Mouse (Mus musculus) frontal cortex, postnatal 14 days (tissue): ENCODE measurements at regions not wholly inside any gene's neighbourhood (a gene's known extent, or its start where the extent isn't known, plus 50 kb on each side); places are given as distances from the start of the nearest gene placed in this dataset.

Source experiments
- DNase-seq, 2 experiments: peaks; one replicate each; pipeline ENCODE4 v3.0.0; 2022; ENCODE audit warnings: low spot score in 2 of 2

DNA sequence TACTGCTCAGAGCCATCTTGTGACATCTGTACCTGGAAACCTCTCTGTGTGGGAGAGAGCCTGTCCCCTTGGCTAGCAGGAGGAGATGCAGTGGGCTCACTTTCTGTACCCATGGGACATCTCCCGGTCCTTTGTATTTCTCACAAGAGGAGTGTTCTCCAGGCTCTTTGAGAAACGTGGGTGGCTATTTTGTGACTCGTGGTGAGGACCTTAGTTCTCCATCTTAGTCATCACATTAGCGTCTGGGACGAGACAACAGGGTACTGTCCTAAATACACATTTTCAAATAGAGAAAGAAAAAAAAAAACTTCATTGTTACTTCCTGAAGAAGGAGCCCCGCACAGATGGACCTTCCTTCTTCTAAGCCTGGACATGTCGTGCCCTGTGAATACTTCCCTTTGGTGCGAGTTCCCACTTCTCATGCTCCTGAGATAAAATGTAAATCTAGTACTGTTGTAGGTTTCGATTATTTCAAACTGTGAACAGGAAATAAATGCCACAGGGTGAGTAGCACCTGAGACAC, 366.8 kb upstream of the Runx1 start:
- no peak for DNase-seq

DNA sequence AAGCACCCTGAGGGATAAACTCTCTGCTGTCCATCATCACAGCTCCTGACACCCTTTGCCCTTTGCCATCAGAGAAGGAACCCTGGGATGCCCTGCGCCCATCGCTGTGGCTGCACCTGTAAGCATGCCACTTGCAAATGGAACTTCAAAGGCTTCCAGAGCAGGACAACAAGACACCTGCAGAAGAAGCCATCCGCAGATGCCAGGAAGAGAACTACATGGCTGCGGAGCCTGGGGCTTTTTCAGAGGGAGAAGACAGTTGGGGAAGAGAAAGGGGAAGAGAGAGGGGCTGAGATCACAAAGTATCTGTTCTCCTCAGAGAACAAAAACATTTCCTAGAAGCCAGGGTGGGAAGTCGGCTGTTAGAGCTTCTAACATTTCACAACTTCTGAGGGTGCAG, 365.2 kb upstream of the Runx1 start:
- DNase-seq = no peak

DNA sequence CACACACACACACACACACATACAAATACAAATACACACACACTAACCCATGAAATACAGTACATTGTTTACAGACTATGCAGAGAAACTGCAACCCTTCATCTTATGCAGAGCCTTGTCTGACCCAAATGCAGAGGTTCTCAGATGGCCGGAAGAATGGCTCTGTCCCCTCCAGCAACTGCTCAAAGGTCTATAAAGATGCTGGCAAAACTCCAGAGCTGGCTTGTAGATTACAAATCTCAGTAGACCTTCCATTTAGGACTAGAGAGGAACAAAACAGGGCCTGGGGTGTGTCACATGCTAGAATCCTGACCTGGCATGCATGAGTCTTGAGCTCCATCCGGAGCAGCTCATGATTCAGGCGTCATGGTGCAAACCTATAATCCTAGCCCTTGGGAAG, 364.4 kb upstream of the Runx1 start:
- no peak for DNase-seq

DNA sequence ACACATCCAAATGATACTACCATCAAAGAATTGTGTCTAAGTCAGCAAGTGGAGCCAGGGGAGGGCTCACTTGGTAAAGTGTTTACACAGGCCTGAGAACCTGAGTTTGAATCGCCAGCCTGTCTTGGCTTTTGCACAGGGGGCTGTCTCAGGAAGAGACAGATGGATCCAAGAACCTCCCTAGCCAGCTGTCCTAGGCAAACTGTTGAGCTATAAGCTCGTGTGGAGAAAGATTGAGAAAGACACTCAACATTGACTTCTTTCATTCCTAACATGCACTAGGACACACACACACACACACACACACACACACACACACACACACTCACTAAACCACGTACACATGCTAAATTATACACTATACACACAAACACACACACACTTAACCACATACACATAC, 363.9 kb upstream of the Runx1 start:
- no peak for DNase-seq

DNA sequence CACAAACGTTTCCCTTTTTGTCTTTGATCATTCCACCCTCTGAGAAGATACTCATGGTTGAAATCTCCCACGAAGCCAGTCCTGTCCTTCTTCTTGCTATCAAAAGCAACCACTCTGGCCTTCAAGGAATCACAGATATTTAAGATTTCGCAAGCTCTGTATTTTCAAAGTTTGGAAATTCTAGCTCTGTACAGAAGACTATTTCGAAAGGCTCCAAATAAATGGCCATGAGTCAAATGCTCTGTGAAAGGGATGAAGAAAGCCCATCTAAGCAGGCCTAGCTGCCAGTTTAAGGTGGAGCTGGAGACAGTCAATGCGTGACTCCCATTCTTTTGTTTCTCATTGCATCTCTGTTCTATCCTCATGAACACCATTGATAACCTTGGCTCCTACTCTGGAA, 363.5 kb upstream of the Runx1 start:
- DNase-seq = no peak

DNA sequence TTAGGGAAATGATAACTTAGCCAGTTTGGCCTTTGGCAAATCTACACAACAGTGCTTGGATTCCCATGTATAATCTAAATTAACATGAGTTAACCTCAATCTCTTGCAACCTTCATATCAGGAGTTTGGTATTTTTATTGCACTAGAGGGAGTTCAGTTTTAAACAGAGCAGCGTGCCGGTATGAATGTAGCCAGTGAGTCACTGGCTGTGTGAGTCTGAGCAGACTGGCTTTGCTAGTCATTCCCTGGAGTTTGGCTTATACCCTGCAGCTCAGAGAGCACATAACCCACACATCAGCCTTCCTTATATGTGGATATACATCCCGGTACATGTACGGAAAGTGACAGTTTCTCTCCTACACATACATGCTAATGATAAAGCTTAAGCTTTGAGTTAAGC, 360.6 kb upstream of the Runx1 start:
- peak in 1 of 2 experiments; percentile 5 for DNase-seq

DNA sequence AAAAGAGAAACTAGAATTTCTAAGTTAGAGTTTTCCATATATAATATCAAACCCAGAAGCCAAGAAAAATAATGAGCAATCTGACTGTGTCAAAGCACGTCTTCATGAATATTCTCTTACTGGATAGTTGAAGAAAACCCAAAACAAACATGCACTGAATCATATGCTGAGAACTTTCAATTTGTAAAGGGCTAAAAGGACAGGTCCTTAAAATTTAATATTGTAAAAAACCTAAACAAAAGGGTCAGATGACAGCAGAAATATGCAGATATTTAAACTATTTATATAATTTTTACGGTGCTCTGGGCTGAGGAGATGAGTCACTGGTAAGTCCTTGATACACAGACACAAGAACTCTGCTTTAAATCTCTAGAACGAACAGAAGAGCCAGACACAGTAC, 356.7 kb upstream of the Runx1 start:
- DNase-seq = no peak

DNA sequence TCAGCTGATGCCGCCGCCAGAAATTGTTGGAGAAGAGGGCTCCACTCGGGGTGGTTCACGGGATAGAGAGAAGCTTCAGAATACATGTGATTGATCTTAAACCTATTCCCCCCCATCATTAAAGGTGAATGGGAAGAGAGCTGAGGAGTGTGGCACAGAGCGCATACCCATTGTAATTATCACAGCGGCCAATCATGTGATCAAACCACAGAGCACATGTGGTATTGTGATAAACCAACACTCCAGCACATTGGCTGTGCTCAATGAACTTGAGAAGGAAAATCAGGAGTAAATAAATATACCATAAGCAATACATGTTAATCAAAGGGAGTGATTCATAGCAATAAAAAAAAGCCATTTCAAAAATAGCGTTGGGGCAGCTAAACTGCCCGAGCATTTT, 355.5 kb upstream of the Runx1 start:
- no peak for DNase-seq

DNA sequence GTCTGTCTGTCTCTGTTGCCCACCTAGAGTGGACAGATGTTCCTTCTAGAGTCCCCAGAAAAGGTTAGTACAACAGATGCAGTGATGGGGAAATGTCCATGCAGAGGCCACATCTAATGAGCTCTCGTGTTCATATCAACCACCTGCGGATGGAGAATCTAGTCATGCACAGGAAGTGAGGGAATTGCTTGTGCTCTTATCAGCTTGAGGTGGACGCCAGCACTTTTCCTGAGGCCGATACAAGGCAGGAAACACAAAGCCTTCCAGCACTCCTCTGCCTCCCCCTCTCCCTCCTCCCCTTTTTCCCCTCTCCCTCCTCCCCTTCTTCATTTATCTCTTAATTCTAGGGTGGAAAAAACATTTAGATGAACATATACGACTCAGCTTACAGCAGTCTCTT, 354.3 kb upstream of the Runx1 start:
- DNase-seq = no peak

DNA sequence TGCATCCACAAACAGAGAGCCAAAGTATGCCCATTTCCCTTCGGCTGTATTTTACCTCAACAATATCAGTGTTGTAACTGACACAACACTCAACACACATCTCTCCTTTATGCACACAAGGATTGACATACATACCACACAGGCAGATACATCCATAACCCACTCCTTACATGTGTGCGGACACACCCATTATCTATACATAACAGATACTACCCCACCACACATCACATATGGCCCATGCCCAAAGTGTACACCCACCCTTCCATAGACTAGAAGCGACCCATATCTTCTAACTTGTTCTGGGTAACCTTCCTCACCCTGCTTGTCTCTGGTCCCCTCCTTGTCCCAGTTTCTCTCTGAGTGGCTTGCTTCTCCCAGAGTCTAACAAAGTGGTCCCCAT, 340.7 kb upstream of the Runx1 start:
- no peak for DNase-seq

DNA sequence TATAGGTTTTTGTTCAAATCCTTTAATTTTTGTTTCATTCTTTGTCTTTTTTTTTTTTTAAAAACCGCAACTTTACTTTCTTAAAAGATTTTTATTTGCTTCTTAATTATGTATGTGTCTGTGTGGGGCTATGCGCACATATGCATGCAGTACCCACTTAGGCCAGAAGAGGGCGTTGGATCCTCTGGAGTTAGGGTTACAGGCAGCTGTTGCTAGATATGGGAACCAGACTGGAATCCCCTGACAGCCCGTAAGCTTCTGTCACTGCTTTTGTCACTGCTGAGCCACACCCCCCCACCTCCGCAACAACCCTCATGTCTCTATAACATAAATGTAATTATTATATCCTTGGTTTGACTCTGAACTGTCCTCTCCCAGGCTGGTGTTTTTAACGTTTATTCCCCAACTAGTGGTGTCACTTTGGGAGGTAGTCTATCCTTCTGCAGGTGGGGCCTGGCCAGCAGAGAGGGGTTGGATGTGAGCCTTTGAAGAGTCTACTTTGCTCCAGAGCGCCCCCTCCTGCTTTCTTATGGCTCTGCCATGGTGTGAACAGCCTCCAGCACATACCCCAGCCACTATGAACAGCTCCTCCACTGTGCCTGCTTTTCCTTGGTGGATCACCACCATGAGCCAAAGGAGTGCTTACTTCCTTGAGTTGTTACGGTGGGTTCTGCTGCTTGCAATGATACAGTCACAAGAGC, 332.7 kb upstream of the Runx1 start:
- DNase-seq = no peak

DNA sequence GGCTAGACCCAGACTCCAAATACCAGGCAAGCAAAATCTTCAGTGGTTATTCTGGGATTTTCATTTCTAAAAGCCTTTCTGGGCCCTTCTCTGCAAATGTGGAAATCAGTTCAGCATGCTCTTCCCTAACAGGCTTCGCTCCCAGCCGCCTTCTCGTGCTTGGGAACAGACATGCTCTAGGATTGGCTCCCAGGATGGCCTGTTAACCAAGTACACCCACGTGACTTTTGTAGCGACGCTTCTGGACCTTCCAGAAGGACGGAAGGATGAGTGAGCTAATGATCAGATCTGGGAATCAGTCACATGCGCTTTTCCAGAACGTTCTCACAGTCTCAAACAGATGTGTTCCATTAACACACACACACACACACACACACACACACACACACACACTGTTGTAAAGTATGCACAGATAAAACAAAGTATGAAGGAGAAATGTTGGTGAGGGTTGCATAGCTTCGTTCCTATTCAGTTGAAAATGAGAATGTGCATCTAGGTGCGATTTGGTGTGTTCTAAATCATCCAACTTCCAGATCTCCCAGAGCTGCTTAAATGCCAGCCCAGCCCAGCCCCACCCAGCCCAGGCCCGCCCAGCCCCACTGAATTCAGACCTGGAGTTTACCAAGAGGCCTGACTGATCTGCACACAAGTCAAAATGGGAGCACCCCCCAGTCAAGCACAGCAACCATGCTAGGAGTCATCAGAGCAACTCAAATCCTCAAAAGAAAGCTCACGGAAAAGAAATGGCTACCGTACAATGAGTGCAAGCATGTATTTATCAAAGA, 327.8 kb upstream of the Runx1 start:
- DNase-seq = no peak

DNA sequence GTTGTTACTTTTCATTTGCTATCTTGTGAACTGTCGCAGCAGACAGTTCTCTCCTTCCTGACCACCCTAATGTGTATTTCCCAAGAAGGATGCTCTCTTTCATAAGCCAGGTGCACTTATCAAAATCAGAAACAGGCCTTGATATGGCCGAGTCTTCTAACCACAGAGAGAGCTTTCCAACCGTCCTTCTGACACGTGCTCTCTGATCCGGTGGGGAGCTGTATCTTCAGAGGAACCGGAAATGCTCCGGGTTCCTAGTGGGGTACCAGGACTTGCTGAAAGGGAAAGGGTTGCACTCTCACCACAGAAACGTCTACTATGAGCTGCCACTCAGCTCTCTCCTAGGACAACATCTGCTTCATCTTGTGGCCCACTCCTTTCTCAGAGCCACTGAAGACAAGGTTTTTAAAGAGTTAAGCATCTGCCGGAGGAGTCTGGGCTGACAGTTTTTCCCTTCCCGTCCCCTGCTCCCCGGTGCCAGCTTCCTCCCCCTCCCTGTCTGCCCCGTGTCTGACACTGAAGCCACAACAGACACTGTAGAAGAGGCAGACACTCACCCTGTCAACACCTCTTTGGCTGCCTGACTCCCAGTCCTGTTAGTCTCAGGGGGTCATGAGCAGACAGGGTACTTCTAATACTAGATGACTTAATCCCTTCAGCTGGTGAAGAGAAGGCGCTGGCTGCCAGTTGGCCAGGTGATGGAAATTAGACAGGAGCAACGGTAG, 327.0 kb upstream of the Runx1 start:
- DNase-seq = no peak

DNA sequence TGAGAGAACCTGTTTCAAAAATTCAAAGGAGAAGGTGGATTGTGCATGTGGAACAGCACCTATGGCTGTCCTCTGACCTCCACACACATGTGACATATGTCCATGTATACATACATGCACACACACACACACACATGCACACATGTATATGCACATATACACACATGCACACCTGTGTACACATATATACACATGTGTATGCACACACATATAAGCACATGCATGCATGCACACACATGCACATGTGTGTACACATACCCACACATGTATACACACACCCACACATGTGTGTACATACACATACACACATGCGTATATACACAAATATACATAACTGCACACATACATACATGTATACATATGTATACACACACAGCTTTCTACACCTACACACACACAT, 326.1 kb upstream of the Runx1 start:
- no peak for DNase-seq

DNA sequence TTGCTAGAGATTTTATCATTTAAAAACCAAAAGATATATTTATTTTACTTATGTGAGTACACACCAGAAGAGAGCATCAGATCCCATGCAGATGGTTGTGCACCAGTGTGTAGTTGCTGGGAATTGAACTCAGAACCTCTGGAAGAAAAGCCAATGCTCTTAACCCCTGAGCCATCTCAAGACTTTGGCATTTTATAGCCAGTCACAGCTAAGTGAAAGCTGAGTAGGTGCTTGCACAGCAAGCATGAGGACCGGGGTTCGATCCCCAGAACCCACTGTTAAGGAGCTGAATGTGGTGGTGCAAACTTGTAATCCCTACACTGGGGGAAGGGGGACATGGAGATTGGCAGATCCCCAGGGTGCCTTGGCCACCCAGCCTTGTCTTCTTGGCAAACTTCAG, 325.7 kb upstream of the Runx1 start:
- DNase-seq = no peak

DNA sequence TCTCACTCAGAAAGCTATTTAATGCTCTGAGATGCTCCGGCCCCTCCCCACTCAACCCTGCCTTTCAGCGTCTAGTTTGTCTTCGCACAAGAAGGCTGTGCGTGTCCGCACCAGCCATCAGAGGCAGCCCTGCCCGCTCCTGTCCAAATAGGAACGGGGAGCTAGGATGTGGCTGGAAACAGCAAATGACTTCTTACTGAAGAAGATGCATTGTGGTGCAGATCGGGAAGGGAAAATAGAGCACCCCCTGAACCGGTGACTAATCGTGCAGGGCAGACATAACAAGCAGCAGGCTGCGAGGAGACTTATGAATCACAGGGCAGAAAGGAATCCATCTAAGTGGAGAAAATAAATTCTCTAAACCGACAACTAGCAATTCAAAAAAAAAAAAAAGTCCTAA, 324.5 kb upstream of the Runx1 start:
- peak in 1 of 2 experiments; percentile 8 for DNase-seq

DNA sequence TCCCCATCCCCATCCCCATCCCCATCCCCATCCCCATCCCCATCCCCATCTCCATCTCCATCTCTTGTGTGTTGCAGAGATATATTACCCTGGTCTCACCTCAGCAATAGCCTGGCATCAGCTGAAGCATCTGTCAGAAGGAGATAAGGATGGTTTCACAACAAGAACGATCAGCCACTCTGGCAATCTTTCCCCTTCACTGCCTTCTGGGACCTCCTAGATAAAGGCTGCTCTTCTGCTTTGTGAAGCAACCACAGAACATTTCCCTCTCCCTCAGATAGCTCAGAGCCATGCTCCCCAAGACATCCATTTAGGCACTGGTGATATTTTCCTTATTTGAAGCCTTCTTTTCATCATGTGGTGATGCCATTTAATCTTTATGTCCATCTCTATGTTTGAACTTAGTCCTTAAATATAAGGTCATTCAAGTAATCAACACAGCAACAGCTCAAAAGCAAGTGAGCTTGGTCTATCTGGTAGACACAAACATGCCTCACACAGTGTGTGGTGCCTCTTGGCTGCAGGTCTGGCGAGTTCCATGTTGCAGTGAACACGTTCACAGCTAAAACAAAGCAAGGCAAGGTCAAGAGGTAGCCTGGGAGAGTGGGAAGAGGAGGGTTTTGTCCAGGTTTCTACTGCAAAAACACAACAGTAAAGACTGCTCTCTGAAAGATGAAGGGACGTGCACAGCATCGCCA, 321.7 kb upstream of the Runx1 start:
- no peak for DNase-seq

DNA sequence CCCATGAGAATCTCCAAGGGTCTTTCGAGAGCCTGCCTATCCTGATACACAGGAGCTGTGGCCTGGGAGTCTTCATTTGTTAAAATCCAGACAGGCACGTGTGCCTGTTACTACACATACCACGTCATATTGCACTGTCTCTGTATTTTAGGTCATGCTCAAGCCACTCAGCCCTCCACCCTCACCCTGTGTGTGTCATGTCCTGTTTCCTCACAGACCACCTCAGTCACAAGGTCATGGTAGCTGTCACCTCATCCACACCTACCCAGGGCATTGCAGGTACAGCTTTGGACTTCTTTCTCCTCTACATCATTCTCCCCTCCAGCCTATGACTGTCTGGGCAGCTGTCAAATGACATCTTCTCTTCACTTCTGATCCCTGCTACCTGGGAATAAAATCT, 320.9 kb upstream of the Runx1 start:
- no peak for DNase-seq

DNA sequence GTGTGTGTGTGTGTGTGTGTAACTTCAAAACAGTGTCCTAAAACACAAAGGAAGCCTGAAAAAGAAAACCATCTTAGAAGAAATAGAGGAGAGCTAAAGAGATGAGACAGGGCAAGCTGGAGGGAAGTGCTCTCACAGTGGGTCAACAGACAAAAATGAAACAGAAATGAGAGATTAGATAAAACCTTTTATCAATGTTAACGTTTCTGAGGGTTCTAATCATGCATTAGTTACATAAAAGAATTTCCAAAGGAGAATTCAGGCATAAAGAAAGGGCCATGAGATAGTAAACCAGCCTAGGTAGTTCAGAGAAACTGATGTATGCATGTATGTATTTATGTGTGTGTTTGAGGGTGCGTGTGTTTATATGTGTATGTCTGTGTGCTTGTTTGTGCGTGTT, 319.7 kb upstream of the Runx1 start:
- DNase-seq = no peak

DNA sequence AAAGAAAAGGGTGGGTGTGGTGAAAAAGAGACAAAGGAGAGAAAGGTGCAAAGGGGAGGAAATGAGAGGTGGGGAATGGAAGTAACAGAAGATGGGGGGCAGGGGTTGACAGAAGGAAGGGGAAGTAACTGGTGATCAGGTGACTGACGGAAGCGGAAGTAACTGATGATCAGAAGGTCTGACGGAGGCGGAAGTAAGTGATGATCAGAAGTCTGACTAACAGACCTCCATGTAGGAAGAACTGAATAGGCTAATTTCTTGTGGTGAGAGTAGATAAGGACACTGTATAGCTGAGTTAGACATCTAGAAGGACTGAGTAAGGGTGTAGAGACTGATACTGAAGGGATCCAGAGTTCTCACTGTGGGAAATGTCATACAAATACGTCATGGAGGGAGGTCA, 318.1 kb upstream of the Runx1 start:
- no peak for DNase-seq

DNA sequence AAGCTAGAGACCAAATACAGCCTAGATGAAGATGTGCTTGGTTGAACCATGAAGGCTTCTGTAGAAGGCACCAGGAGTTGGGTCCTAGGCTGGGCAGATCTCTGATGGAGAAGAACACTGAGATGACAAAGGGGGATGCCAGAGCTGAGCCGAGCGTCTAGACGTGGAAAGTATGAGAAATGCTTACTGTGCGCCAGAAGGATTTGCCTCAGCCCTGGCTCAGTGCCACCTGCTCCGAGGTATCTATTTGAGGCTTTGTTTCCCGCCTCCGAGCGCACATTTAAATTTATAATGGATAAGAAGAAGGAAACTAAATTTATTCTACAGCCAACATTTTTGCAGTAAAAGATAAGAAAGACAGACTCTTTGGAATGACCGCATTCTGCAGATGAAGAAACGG, 317.2 kb upstream of the Runx1 start:
- peak; percentile 55 to 67 for DNase-seq

DNA sequence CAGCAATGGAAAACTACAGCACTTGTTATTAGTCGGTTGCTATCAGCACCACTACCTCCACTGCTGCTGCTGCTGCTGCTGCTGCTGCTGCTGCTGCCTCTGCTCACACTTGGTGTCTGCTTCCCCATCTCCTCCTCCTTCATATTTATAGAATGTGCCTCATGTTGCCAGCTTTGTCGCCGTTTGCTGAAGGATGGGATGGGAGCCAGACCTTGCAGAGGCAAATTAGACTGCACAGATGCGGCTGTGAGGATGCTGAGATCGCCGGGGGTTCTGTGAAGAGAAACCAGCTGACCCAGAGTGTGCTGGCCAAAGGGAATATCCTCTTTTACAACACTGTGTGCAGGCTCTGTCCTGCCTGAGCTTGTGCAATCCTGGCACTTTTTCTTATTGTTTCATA, 316.0 kb upstream of the Runx1 start:
- DNase-seq = peak; percentile 12 to 27
